Mouse (Mus musculus): ENCODE results near the gene Rprd1b. TPM values are rescaled to one million over a fixed set of nuclear protein-coding genes. Genes with fewer than 3 reads are reported as not detected.
A peak's percentile ranks its signal among the peaks of the same experiment; 100 is the strongest.

Rprd1b gene
- total RNA-seq, 2 experiments from 2014 or later, result 29.0 to 36.3 TPM

- no peak for DNase-seq
Measured at GRCm38 (mm10) chr2:158080622-158081241, 52.4 kb downstream of the Rprd1b start.

- no peak for DNase-seq
Measured at GRCm38 (mm10) chr2:158084486-158084885, 56.2 kb downstream of the Rprd1b start.

- DNase-seq, result no peak
Measured at GRCm38 (mm10) chr2:158090096-158090495, 61.8 kb downstream of the Rprd1b start.

- DNase-seq, result no peak
Measured at GRCm38 (mm10) chr2:158093345-158093744, 65.0 kb downstream of the Rprd1b start.

GRCm38 (mm10) chr2:158094300-158094699, 66.0 kb downstream of the Rprd1b start:
- no peak for DNase-seq

- no peak for DNase-seq
Measured at GRCm38 (mm10) chr2:158094846-158095245, 66.5 kb downstream of the Rprd1b start.

- no peak for DNase-seq
Measured at GRCm38 (mm10) chr2:158097071-158097470, 68.8 kb downstream of the Rprd1b start.

- DNase-seq, result no peak
Measured at GRCm38 (mm10) chr2:158098730-158099129, 70.4 kb downstream of the Rprd1b start.

GRCm38 (mm10) chr2:158099537-158099936, 71.2 kb downstream of the Rprd1b start:
- no peak for DNase-seq

GRCm38 (mm10) chr2:158101768-158102167, 73.5 kb downstream of the Rprd1b start:
- no peak for DNase-seq

- DNase-seq, result no peak
Measured at GRCm38 (mm10) chr2:158104966-158105365, 76.7 kb downstream of the Rprd1b start.

- DNase-seq, result no peak
Measured at GRCm38 (mm10) chr2:158105605-158106004, 77.3 kb downstream of the Rprd1b start.

- peak; percentile 81 for DNase-seq
Measured at GRCm38 (mm10) chr2:158106947-158107587, 78.8 kb downstream of the Rprd1b start.

GRCm38 (mm10) chr2:158109516-158109915, 81.2 kb downstream of the Rprd1b start:
- peak; percentile 43 for DNase-seq

- DNase-seq, result peak; percentile 92
Measured at GRCm38 (mm10) chr2:158113591-158114257, 85.4 kb downstream of the Rprd1b start.

- no peak for DNase-seq
Measured at GRCm38 (mm10) chr2:158114931-158115330, 86.6 kb downstream of the Rprd1b start.

GRCm38 (mm10) chr2:158115838-158116453, 87.6 kb downstream of the Rprd1b start:
- DNase-seq, result no peak

- DNase-seq, result no peak
Measured at GRCm38 (mm10) chr2:158116653-158117052, 88.4 kb downstream of the Rprd1b start.

- DNase-seq, result no peak
Measured at GRCm38 (mm10) chr2:158119145-158119544, 90.8 kb downstream of the Rprd1b start.

GRCm38 (mm10) chr2:158120211-158120610, 91.9 kb downstream of the Rprd1b start:
- DNase-seq, result no peak

GRCm38 (mm10) chr2:158120868-158121267, 92.6 kb downstream of the Rprd1b start:
- DNase-seq, result no peak

GRCm38 (mm10) chr2:158121645-158122326, 93.5 kb downstream of the Rprd1b start:
- peak; percentile 84 for DNase-seq

GRCm38 (mm10) chr2:158122814-158123213, 94.5 kb downstream of the Rprd1b start:
- DNase-seq, result peak; percentile 87
